Mouse (Mus musculus) G1E (cell line): ENCODE measurements around the gene Epb41l3.

ENCODE experiments used
- CTCF ChIP-seq: IDR thresholded peaks from 2 replicates; pipeline ENCODE4 v1.5.1; 2012; ENCODE audit warnings: low read depth, low read length, inconsistent platforms, mixed read lengths
- GATA1 ChIP-seq: IDR thresholded peaks from 2 replicates; pipeline ENCODE4 v1.6.1; 2012; ENCODE audit warnings: borderline replicate concordance, low read length, inconsistent platforms, mixed read lengths
- POLR2AphosphoS5 ChIP-seq: IDR thresholded peaks from 2 replicates; pipeline ENCODE4 v1.6.1; 2012; ENCODE audit warnings: low read depth, low read length, inconsistent platforms; ENCODE audit not compliant: insufficient replicate concordance

DNA sequence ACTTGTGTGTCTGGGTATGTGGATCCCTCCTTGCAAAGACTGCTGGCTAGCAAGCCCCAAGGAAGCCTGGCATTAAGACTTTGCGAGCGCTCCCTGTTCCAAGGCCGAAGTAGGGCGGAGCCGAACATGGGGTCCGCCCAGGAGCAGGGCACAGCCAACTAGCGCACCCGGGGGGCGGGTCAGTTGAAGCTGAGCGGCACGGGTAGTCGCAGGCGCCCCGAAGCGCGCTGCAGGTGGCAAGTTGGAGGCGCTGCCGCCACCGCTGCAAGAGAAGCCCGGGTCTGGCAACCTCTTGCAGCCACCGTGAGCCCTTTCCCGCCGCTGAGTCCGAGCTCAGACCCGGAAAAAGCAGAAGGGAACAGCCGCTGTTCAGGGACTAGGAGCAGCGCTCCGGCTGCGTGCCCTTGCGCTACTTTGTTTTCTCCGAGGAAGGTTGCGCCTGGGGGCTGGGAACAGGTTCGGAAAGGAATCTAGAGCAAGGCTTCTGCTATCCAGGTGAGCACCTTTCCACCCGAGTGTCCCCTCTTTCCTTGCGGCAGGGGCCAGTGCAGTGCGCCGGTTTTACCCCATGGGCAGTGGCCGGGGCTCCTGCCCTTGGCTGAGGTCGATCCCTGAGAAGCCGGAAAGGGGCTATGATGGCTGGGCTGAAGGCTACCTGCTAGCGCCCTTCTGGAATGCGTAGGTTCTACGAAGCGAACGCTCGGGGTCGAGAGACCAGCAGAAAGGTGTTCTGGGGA, at the start of gene Epb41l3:
- TF ChIP-seq CTCF = no peak
- no peak for TF ChIP-seq POLR2AphosphoS5
- no peak for TF ChIP-seq GATA1
